Mouse (Mus musculus) gastrocnemius, adult 8-10 months (tissue): ENCODE data around the gene Ghr. TPM values are rescaled to one million over a fixed set of nuclear protein-coding genes. Genes with fewer than 3 reads are reported as not detected.
A peak's percentile ranks its signal among the peaks of the same experiment; 100 is the strongest.

Experiments
- DNase-seq, 2 experiments: peaks; one replicate each; pipeline ENCODE4 v3.0.0; 2022; ENCODE audit warnings: low spot score in 2 of 2
- total RNA-seq, 4 experiments: library from RNA; stranded (reverse); gene quantifications; 2 replicates each; pipeline ENCODE4 v1.2.4; 2022

Gene Ghr
- total RNA-seq, 4 experiments from 2014 or later = 154 to 205 (median 183) TPM

DNA sequence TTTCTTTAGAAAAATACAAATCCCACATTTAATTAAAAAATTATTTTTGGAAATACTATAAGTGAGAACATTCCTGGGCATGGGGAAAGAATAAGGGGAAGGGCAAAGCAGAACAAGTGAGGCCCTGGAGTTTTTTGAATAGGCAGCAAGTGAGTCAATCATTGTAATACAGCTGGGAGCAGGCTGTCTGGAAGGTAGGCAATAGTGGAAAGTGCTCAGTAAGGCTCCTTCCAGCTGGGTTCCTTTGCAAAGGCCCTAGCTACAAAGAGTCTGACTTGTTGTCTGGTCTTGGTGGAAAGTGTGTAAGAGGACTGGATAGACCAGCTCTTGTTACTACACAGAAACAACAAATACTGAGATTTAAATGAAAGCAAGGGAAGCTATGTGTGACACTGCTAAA, 194.3 kb downstream of the Ghr start:
- DNase-seq = no peak

GRCm38 (mm10) chr15:3388485-3388884, 194.8 kb downstream of the Ghr start:
- no peak for DNase-seq

- no peak for DNase-seq
Observed at GRCm38 (mm10) chr15:3383788-3384187, 199.5 kb downstream of the Ghr start.

DNA sequence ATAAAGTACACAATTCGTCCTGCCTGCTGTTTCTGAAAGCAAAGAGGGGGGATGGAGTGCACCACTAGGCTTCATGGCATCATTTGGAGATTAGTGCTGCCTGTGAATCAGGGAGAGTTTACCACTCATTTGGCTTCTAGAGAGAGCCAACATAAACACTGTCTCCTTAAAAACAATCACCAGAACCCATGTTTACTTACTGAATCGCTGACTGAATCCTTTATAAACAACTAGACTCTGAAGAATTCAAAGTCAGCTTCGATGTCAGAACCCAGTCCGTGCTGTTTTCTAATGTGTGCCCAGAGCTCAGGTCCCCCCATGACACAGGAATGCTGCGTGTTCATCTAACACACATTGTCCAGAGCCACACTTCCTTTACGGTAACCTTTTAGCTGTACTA, 201.9 kb downstream of the Ghr start:
- no peak for DNase-seq

- DNase-seq = no peak
Observed at GRCm38 (mm10) chr15:3368261-3368832, 214.9 kb downstream of the Ghr start.

DNA sequence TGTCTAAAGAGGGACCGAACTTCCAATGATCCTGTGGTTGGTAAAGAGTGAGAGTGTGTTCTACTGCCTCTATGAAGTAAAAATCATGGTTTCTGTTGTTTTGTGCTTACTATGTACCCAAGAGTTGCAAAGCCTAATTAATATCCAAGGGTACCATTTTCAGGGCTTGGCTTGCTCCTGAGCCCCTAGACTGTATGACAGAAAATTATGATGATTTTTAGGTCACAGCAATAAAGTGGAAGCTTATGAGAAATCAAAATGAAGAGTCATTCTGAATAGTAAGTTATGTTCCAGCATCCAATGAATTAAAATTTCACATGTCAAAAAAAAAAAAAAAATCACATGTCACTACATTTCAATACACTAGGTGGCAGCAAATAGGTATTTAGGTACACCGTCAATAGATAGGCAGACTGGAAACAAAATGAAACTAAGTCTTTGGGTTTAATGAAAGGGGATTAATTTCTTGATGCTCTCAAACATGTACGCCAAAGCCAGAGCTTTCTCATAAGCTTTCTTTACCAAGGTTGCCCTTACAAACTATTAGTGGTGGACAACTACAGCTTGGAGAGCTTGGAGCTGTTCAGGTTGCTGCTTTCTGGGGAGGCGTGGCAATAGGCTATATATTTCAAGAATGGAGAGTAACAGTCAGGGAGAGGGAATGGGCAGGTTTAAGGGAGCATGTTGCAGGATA, 227.1 kb downstream of the Ghr start:
- DNase-seq = no peak

- DNase-seq = no peak
Observed at GRCm38 (mm10) chr15:3353696-3354095, 229.6 kb downstream of the Ghr start.

DNA sequence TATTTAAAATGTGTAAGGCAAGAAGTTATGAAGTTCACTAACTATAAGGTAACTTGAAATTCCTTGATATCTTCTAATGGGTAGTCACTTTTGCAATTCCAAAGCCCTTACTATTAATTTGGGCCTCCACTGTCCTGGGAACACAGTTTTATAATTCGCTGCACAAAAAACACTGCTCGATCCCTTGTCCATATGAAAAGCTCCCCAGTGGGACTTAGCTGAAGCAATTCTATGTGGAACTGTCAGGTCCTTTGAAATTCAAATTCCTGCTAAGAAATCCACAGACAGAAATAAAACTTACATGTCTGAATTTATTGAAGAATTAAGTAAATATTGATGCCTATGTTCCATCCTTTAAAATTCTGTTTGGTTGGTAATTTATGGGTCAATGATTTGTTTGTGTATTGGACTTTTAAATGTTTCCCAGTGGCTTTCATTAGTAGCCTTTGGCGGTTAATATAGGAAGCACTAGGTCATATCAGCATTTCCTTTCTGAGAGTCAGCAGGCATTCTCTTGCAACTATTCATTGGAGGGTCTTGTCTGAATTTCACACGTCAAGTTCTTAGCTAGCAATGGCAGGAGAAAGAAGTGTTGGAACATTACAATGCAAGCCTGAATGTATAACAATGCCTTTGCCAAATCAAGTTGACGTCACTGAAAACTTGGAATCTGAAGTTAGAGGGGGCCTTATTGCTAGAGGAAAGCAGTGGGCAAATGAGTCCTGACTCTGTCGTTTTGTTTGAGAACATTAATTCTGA, 233.8 kb downstream of the Ghr start:
- DNase-seq = no peak

GRCm38 (mm10) chr15:3346682-3347081, 236.6 kb downstream of the Ghr start:
- no peak for DNase-seq

DNA sequence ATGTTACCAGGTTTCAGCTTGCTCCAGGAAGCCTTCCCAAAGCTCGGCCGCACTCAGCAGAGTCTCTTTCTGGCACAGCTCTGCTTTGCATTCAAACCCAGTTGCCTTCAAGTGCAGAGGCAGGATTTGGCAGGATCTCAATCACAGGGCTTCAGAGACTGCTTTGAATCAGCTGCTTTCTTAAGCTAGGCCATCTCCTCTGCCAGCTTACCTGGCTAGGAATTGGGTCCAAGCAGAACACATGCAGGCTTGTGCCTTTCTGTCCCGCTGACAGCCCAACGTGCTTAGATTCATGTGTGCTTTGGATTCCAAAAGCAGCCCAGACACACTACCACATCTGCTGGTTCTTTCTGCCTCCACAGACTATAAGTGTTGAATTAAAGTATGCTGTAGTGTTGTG, 238.7 kb downstream of the Ghr start:
- no peak for DNase-seq

GRCm38 (mm10) chr15:3341806-3342582, 241.3 kb downstream of the Ghr start:
- peak; percentile 29 to 50 for DNase-seq

DNA sequence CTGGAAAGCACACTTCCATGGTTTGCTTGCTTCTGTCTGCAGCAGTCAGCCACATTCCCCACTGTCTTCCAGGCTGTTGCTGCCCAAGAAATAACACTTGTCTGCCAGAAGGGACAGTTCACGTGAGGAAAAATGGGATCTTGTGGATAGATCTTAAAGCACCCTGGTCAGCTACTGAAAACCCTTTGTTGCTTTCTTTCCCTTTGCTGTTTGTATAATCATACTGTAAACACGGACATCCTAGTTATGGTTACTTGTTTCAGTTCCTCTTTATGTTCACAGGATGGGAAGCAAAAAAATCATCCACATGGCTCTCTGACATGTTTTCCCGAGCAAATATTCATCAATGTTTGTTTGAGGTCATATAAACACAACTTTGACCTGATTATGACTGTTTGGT, 243.4 kb downstream of the Ghr start:
- DNase-seq = no peak

DNA sequence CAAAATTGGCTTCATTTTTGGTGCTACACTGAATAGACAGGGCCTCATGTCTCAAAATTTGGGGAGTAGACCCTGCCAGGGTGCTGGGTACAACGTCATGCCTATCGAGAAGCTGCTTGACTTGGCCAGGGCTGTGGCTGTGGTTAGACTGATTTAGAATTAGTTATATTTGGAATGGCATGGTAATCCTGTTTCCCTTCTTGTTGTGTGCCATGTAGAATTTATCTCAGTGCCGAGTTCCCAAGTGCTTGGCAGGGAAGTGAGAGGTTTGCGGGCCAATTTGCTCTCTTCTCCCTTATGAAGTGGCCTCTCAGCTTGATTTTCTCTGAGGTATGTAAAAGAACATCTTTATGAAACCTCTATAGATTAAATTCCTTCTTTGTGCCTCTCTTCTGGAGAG, 250.8 kb downstream of the Ghr start:
- peak in 1 of 2 experiments; percentile 33 for DNase-seq

GRCm38 (mm10) chr15:3331813-3332212, 251.5 kb downstream of the Ghr start:
- DNase-seq = no peak

GRCm38 (mm10) chr15:3330291-3330690, 253.0 kb downstream of the Ghr start:
- no peak for DNase-seq

- no peak for DNase-seq
Observed at GRCm38 (mm10) chr15:3323041-3323440, 260.3 kb downstream of the Ghr start.

DNA sequence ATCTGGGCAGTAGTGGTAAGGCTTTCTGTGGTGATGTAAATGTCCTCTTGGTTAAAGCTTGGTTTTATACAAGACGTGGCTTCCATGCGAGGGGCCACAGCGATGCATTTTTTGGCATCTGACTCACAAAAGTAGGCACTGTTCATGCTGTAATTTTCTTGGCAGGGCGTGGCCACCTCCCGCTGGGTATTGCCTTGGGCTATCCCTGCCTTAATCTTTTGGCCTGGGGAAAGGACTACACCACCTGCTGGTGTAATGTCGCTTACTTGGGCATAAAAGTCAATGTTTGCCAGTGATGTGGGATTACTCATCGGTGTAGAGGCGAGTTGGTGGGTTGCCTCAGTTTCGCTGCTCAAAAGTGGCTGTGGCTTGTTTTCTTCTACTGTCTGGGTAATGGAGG, 263.4 kb downstream of the Ghr start:
- no peak for DNase-seq

GRCm38 (mm10) chr15:3316617-3317016, 266.7 kb downstream of the Ghr start:
- DNase-seq = no peak

DNA sequence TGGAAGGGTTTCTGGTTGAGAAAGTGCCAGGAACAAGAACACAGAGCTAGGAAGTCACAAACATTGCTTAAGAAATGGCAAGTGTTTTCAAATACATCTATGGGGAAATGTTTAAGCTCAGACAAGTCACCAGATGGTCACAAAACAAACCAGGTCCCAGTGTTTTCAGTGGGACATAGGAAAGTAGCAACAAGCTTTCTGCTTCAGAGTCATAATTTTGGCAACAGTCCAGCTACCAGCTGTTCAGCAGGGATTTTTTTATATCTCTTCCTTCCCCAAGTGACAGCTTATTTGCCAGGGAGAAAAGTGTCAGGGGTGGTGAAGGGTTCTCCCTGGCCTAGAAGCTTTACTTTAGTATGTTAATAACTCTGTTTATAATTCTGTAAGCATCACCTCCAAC, 270.4 kb downstream of the Ghr start:
- DNase-seq = no peak

DNA sequence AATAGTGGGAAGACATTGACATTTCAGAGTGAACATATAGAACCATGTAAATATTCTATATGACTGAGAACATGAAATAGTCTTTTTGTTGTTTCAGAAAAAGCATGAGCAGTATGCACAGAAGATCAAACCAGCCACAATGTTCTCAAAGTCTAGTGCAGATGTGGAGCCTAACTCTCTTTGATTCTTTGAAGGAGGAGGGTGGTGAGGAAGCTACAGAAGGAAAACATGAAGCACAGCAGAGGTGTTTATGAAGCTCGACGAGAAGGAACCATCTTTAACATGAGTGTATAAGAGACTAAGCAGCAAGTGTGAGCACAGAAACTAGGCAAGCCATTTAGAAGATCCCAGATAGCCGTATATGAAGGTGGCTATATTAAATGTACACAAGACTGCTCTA, 273.4 kb downstream of the Ghr start:
- no peak for DNase-seq

DNA sequence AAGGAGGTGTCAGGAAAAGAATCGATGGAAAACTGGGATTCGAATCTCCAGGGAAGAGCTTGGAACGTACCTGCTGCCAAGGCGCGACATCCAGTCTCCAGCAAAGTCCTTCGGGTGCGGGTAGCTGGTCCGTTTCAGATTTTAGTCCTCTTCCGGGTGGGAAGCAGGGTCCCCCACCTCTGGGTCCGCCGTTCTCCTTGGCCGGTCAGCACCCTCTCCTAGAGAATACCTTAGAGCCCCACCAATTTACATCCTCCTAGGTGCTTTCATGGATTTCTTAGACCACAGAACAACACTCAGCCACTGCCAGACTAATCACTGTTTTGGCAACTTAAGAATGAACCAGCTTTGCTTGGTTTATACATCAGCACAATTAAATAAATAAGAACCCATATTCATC, 279.9 kb downstream of the Ghr start, which contains the start of gene Ccdc152:
TSS of gene Ccdc152 (minus strand) at position 101 of the 400 bp plus-strand sequence.
- no peak for DNase-seq
